Mouse (Mus musculus): ENCODE measurements around the gene Cryba2. TPM values are rescaled to one million over a fixed set of nuclear protein-coding genes. Genes with fewer than 3 reads are reported as not detected.

Gene Cryba2
- polyA plus RNA-seq (2016; fragmentation: Nextera tagmentation; extraction: Ambion mirVana): not detected in 2 replicates

DNA sequence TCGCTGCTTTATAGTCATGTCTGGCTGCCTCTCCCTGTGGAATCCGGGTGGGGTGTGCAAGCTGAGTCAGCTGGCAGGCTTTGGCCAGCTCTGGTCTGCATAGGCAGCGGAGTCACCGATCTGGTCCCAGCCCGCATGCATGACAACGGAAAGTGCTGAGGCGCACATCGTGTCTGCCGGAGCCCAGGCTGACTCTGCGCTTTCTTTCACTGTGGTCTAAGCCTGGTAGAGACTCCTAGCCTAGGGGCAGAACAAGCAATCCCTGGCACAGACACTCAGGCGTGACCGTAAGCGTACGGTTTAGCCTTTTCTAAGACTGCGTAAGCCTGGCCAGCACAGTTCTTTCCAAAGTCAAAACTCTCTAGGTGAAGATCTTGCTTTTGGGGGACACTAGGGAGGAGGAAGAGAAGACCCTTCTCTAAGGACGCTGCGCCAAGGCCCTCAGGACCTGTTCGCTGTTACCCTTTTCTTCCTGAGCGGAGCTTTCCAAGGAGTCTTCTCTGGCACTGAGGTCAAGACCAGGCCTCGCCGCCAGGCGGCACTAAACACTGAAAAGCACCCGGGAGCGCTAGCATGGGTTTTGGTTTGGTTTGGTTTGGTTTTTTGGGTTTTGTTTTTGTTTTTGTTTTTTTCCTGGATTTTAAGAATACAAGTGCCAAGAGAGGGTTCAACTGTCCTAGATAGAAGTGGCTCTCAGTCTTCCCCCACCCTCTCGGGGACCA is at the start of gene Cryba2:
Gene Cryba2, minus strand, starts transcription at position 10 of the 722 bp plus-strand sequence.
- Histone ChIP-seq H3K27me3 (replicated peaks) (peaks cover 98% of the 10 kb centered on the region), H3K4me3 (no peak within 1 kb of the TSS)

GRCm38 (mm10) chr1:74941651-74942360 is 48.9 kb upstream of the Cryba2 start:
- no peak overlapping the region for H3K27ac ChIP-seq
- ATAC-seq: no peak

More for the DNA sequence above, at the start of gene Cryba2:
- Histone ChIP-seq H3K27ac (no peak within 1 kb of the TSS), H3K9ac (no peak within 1 kb of the TSS), H3K4me1 (0 out of 2 replicates have a peak, but pooled peaks cover 2% of the 10 kb centered on the region), H3K4me2 (no peak within 1 kb of the TSS), H3K36me3 (no peaks in the 10 kb centered on the region), H3K9me3 (replicated peaks) (no peaks in the 10 kb centered on the region)
- 9% methylated on average over 25 of the region's 25 CpGs for WGBS (ENCODE audit: insufficient replicate concordance)
- no peak for ATAC-seq

GRCm38 (mm10) chr1:74939762-74940161 is 46.8 kb upstream of the Cryba2 start:
- Histone ChIP-seq H3K9ac (no peak overlapping the region), H3K4me2 (no peak overlapping the region), H3K4me1 (no peaks in the 10 kb centered on the region), H3K27ac (no peak overlapping the region), H3K36me3 (no peaks in the 10 kb centered on the region), H3K4me3 (no peak overlapping the region), H3K9me3 (replicated peaks) (no peaks in the 10 kb centered on the region), H3K27me3 (replicated peaks) (peaks cover 68% of the 10 kb centered on the region)
- 7% methylated on average over 3 of the region's 3 CpGs for WGBS (ENCODE audit: insufficient replicate concordance)
- no peak for ATAC-seq

More at GRCm38 (mm10) chr1:74941651-74942360, 48.9 kb upstream of the Cryba2 start:
- H3K4me1 ChIP-seq: no peaks in the 10 kb centered on the region
- H3K27me3 ChIP-seq (replicated peaks): peaks cover 68% of the 10 kb centered on the region
- H3K9ac ChIP-seq: no peak overlapping the region
- H3K36me3 ChIP-seq: 0 out of 2 replicates have a peak, but pooled peaks cover 7% of the 10 kb centered on the region
- no peak overlapping the region for H3K4me3 ChIP-seq
- no peaks in the 10 kb centered on the region for H3K9me3 ChIP-seq (replicated peaks)
- H3K4me2 ChIP-seq: no peak overlapping the region
- WGBS (ENCODE audit: insufficient replicate concordance): 48% methylated on average over 12 of the region's 12 CpGs

DNA sequence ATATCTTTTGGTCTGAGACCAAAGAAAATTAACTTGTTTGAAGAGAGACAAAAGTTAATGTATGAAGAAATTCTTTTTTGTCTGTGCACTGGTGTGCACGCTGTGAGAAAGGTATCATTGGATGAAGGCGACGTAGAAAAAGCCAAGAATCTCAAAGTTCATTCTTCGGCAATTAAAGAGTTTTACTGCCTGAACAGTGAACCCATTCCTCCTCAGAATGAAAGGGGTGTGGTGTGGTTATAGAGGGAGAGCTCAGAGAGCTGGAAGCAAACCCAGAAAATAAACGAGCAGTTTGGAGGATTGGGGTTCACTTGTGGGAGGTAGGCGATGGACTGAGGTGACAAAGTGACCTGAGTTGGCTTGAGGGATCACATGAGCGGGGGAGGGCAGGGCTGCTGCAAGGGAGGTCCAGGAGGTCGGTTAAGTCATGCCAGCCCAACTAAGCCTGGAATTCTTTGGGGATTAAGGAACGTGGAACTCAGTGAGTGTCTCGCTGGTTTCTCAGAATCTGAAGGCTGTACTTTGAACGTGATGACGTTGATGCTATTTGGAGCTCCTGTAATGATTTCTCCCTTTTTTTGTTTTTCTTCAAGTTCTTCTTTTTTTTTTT is 43.4 kb upstream of the Cryba2 start:
- H3K4me1 ChIP-seq: no peaks in the 10 kb centered on the region
- H3K4me2 ChIP-seq: no peak overlapping the region
- H3K27me3 ChIP-seq (replicated peaks): peaks cover 66% of the 10 kb centered on the region
- H3K9me3 ChIP-seq (replicated peaks): no peaks in the 10 kb centered on the region
- ATAC-seq: no peak
- no peak overlapping the region for H3K4me3 ChIP-seq
- no peaks in the 10 kb centered on the region for H3K36me3 ChIP-seq
- H3K9ac ChIP-seq: no peak overlapping the region
- no peak overlapping the region for H3K27ac ChIP-seq
- WGBS (ENCODE audit: insufficient replicate concordance): 36% methylated on average over 12 of the region's 12 CpGs

- H3K4me3 ChIP-seq: no peak within 1 kb of the TSS
- H3K27ac ChIP-seq: no peak within 1 kb of the TSS
- H3K4me1 ChIP-seq: no peaks in the 10 kb centered on the region
- H3K4me2 ChIP-seq: 0 out of 2 replicates have a peak within 1 kb of the TSS, but pooled peaks have one; percentile 14
- peaks cover 59% of the 10 kb centered on the region for H3K27me3 ChIP-seq (replicated peaks)
- no peak for ATAC-seq
- no peaks in the 10 kb centered on the region for H3K36me3 ChIP-seq
- 3% methylated on average over 18 of the region's 18 CpGs for WGBS (ENCODE audit: insufficient replicate concordance)
- H3K9ac ChIP-seq: no peak within 1 kb of the TSS
- no peaks in the 10 kb centered on the region for H3K9me3 ChIP-seq (replicated peaks)
Observed at GRCm38 (mm10) chr1:74935402-74935801, 42.5 kb upstream of the Cryba2 start, which contains the start of gene Cfap65. Gene Cfap65, minus strand, starts transcription at chr1:74935599.

GRCm38 (mm10) chr1:74927621-74928296 is 34.8 kb upstream of the Cryba2 start:
- Histone ChIP-seq H3K9me3 (replicated peaks) (no peaks in the 10 kb centered on the region), H3K4me2 (no peak overlapping the region), H3K4me1 (no peaks in the 10 kb centered on the region), H3K4me3 (no peak overlapping the region), H3K27me3 (replicated peaks) (peaks cover 50% of the 10 kb centered on the region), H3K27ac (no peak overlapping the region), H3K9ac (no peak overlapping the region), H3K36me3 (no peaks in the 10 kb centered on the region)
- no peak for ATAC-seq
- 71% methylated on average over 9 of the region's 9 CpGs for WGBS (ENCODE audit: insufficient replicate concordance)

DNA sequence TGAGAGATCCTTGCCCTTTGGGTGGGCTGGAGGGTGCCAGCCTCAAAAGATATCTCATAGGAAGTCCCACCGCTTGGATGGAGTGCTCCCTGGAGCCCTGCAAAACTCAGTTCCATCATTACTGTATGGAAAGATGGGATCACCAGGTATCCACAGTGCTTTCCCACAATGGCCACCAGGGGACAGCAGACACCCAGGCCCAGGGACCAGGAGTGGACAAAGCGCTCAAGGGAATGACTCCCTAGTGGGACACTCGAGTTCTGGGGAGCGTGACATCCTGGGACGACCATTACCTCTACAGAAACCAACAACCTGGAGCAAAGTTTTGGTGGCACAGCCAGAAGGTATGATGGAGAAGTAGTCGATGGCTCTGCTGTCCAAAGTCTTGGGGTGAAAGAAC is 33.8 kb upstream of the Cryba2 start:
- Histone ChIP-seq H3K9ac (no peak overlapping the region), H3K27me3 (replicated peaks) (peaks cover 47% of the 10 kb centered on the region), H3K36me3 (no peaks in the 10 kb centered on the region), H3K9me3 (replicated peaks) (no peaks in the 10 kb centered on the region), H3K27ac (no peak overlapping the region), H3K4me2 (no peak overlapping the region), H3K4me1 (no peaks in the 10 kb centered on the region), H3K4me3 (no peak overlapping the region)
- WGBS (ENCODE audit: insufficient replicate concordance): 34% methylated on average over 6 of the region's 6 CpGs
- no peak for ATAC-seq

DNA sequence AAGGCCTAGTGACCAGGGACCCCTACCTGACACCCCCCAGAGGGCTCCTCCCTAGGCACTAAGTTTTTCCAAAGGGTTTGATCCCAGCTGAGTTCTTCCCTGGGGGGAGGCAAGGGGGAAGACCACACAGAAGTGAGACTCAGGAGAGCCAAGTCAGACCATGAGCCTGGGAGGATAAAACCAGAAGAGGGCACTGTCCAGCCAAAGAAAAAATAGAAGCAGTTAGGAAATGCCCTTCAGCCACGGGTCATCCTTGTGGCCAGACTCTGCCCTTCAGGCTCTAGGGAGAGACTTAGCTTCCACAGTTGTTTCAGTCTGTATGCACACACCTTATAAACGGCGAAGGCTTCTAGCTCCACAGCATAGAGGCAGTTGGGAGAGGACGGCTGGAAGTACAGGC is 31.5 kb upstream of the Cryba2 start:
- H3K27me3 ChIP-seq (replicated peaks): peaks cover 40% of the 10 kb centered on the region
- H3K36me3 ChIP-seq: no peaks in the 10 kb centered on the region
- 59% methylated on average over 4 of the region's 4 CpGs for WGBS (ENCODE audit: insufficient replicate concordance)
- H3K9me3 ChIP-seq (replicated peaks): no peaks in the 10 kb centered on the region
- no peaks in the 10 kb centered on the region for H3K4me1 ChIP-seq
- H3K27ac ChIP-seq: no peak overlapping the region
- no peak for ATAC-seq
- H3K9ac ChIP-seq: no peak overlapping the region
- no peak overlapping the region for H3K4me2 ChIP-seq
- no peak overlapping the region for H3K4me3 ChIP-seq

GRCm38 (mm10) chr1:74915706-74916105 is 22.8 kb upstream of the Cryba2 start:
- Histone ChIP-seq H3K4me2 (no peak overlapping the region), H3K9ac (no peak overlapping the region), H3K27me3 (replicated peaks) (peaks cover 27% of the 10 kb centered on the region), H3K9me3 (replicated peaks) (no peaks in the 10 kb centered on the region), H3K27ac (no peak overlapping the region), H3K4me1 (no peaks in the 10 kb centered on the region), H3K4me3 (no peak overlapping the region), H3K36me3 (no peaks in the 10 kb centered on the region)
- no peak for ATAC-seq
- 31% methylated on average over 13 of the region's 13 CpGs for WGBS (ENCODE audit: insufficient replicate concordance)

DNA sequence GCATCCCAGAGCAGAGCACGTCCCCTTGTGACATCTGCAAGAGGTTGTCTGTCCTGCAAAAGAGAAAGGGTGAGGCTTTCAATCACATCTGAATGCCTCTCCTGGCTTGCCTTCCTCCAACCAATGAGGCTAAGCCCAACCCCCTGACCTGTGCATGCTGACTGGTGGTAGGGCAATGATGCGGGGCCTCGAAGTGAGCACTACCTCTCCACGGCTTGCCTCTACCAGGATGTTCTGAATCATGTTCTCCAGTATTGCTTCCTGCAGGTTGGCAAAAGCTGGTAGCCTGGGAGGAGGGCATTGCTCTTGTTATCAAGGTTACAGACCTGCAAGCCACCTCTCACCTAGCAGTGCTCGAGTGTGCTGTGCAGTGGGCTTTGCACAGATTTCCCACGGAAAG is 9.2 kb upstream of the Cryba2 start:
- ATAC-seq: no peak
- H3K27ac ChIP-seq: no peak overlapping the region
- no peaks in the 10 kb centered on the region for H3K9me3 ChIP-seq (replicated peaks)
- no peak overlapping the region for H3K9ac ChIP-seq
- H3K4me1 ChIP-seq: 0 out of 2 replicates have a peak, but pooled peaks cover 11% of the 10 kb centered on the region
- H3K4me3 ChIP-seq: no peak overlapping the region
- WGBS (ENCODE audit: insufficient replicate concordance): 17% methylated on average over 6 of the region's 6 CpGs
- H3K27me3 ChIP-seq (replicated peaks): peaks cover 92% of the 10 kb centered on the region
- H3K36me3 ChIP-seq: no peaks in the 10 kb centered on the region
- H3K4me2 ChIP-seq: no peak overlapping the region

GRCm38 (mm10) chr1:74901686-74902085 is 8.7 kb upstream of the Cryba2 start:
- H3K4me1 ChIP-seq: 0 out of 2 replicates have a peak, but pooled peaks cover 11% of the 10 kb centered on the region
- H3K4me2 ChIP-seq: no peak overlapping the region
- no peaks in the 10 kb centered on the region for H3K36me3 ChIP-seq
- H3K9ac ChIP-seq: no peak overlapping the region
- no peaks in the 10 kb centered on the region for H3K9me3 ChIP-seq (replicated peaks)
- 2% methylated on average over 3 of the region's 3 CpGs for WGBS (ENCODE audit: insufficient replicate concordance)
- no peak overlapping the region for H3K27ac ChIP-seq
- peaks cover 95% of the 10 kb centered on the region for H3K27me3 ChIP-seq (replicated peaks)
- ATAC-seq: no peak
- H3K4me3 ChIP-seq: no peak overlapping the region

Data from liver, embryonic 12.5 days (tissue).